Mouse (Mus musculus) stomach, postnatal 0 days (tissue): ENCODE results near the gene Ifnl3. TPM values are rescaled to one million over a fixed set of nuclear protein-coding genes. Genes with fewer than 3 reads are reported as not detected.
"Not testable (repeated sequence)": the region's sequence is repeated elsewhere in the genome, so short reads cannot be mapped to it uniquely, and the experiment has no call there.

Source experiments
- ATAC-seq: fragments of 200-750 bp; cut with Nextera tagmentation; 2 replicates; pipeline ENCODE4 v1.8.0; 2017; ENCODE audit not compliant: low FRiP score, low TSS enrichment
- DNase-seq: peaks from one replicate; pipeline ENCODE4 v3.0.0-alpha.2; 2016; ENCODE audit warnings: low spot score
- H3K27ac ChIP-seq: fragments of 300-500 bp; sonication (generic); replicated peaks from 2 replicates; pipeline ENCODE4 v1.5.1; 2014; ENCODE audit warnings: mild to moderate bottlenecking, control low read depth
- H3K27me3 ChIP-seq: fragments of 300-500 bp; sonication (generic); 2 replicates; pipeline ENCODE4 v1.6.1; 2014; ENCODE audit warnings: low read length; ENCODE audit not compliant: control insufficient read depth, insufficient read depth
- H3K36me3 ChIP-seq: fragments of 300-500 bp; sonication (generic); 2 replicates; pipeline ENCODE4 v1.6.1; 2014; ENCODE audit warnings: low read length, mixed read lengths; ENCODE audit not compliant: control insufficient read depth, insufficient read depth
- H3K4me1 ChIP-seq: fragments of 300-500 bp; sonication (generic); replicated peaks from 2 replicates; pipeline ENCODE4 v1.6.1; 2014; ENCODE audit warnings: antibody characterized with exemption; ENCODE audit not compliant: control insufficient read depth, insufficient read depth
- H3K4me2 ChIP-seq: fragments of 300-500 bp; sonication (generic); replicated peaks from 2 replicates; pipeline ENCODE4 v1.6.1; 2014; ENCODE audit warnings: low read depth, mild to moderate bottlenecking, control low read depth, moderate library complexity
- H3K4me3 ChIP-seq: fragments of 300-500 bp; sonication (generic); 2 replicates; pipeline ENCODE4 v1.5.1; 2014; ENCODE audit warnings: low read depth, low read length, control low read depth
- H3K9ac ChIP-seq: fragments of 300-500 bp; sonication (generic); 2 replicates; pipeline ENCODE4 v1.6.1; 2014; ENCODE audit warnings: mild to moderate bottlenecking, low read length, control low read depth, mixed read lengths
- H3K9me3 ChIP-seq: fragments of 300-500 bp; sonication (generic); 2 replicates; pipeline ENCODE4 v1.6.1; 2016; ENCODE audit warnings: low read length; ENCODE audit not compliant: control insufficient read depth
- CTCF ChIP-seq: IDR thresholded peaks from 2 replicates; pipeline ENCODE4 v1.5.1; 2016; ENCODE audit warnings: antibody characterized with exemption, low read depth, mild to moderate bottlenecking, moderate library complexity
- EP300 ChIP-seq: optimal IDR thresholded peaks from 2 replicates; pipeline ENCODE3; 2016; ENCODE audit warnings: antibody characterized with exemption
- WGBS: fragments of 180-500 bp; shearing (Covaris S2); extraction: QIAGEN DNeasy Blood & Tissue Kit; methylation state at CpG from one replicate; pipeline ENCODE4 v1.1.7; 2014; 5-methylcytosine and 5-hydroxymethylcytosine counted together
- polyA plus RNA-seq: library from polyadenylated mRNA; unstranded; fragments of >200 nt; fragmentation: Nextera tagmentation; extraction: Ambion mirVana; gene quantifications from 2 replicates; pipeline ENCODE4 v1.2.1, GENCODE M21; 2015

Gene Ifnl3
- not detected in 2 replicates for polyA plus RNA-seq

DNA sequence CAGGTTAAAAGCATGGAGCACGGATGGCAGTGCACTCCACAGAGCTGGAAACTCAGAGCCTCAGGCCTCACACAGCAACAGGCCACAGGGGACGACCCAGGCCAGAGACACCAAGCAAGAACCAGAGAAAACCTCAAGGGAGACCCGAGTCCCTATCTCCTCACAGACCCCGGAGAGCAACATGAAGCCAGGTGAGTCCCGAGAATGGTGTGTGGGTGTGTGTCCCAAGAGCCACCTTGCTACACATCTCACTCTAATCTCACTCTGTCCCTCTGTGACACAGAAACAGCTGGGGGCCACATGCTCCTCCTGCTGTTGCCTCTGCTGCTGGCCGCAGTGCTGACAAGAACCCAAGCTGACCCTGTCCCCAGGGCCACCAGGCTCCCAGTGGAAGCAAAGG is at the start of gene Ifnl3:
TSS of gene Ifnl3 (plus strand) at position 301 of the 400 bp plus-strand sequence.
- not testable (repeated sequence) for ATAC-seq, H3K27ac ChIP-seq, H3K9me3 ChIP-seq, H3K4me1 ChIP-seq, H3K36me3 ChIP-seq, H3K27me3 ChIP-seq, H3K4me2 ChIP-seq, H3K4me3 ChIP-seq, DNase-seq, H3K9ac ChIP-seq
- 66% methylated on average over 5 of the region's 6 CpGs for WGBS

DNA sequence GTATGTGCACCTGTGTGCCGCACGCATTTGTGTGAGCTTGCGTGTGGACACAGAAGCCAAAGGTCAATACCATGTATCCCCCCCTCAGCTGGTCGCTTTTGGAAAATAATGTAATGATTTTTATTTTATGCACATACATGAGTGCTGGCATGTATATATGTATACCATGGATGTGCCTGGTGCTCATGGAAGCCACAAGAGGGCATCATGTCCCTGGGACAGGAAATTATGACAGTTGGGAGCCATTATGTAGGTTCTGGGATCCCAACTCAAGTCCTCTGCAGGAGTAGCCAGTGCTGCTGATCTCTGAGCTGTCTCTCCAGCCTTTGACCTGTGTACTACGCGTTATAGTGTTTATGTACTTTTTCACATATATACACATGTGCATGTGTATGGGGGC is 46.4 kb upstream of the Ifnl3 start:
- Histone ChIP-seq H3K4me1 (no peaks in the 10 kb centered on the region), H3K9ac (no peak overlapping the region), H3K9me3 (no peaks in the 10 kb centered on the region), H3K36me3 (no peaks in the 10 kb centered on the region), H3K27me3 (no peaks in the 10 kb centered on the region), H3K27ac (no peak overlapping the region), H3K4me3 (no peak overlapping the region), H3K4me2 (no peak overlapping the region)
- ATAC-seq (no peak), DNase-seq (no peak)
- TF ChIP-seq EP300 (no peak), CTCF (peak; percentile 56)
- 91% methylated on average over 6 of the region's 6 CpGs for WGBS

- H3K4me3 ChIP-seq, result no peak overlapping the region
- no peaks in the 10 kb centered on the region for H3K4me1 ChIP-seq
- no peaks in the 10 kb centered on the region for H3K36me3 ChIP-seq
- H3K27ac ChIP-seq, result no peak overlapping the region
- no peak for DNase-seq
- no peaks in the 10 kb centered on the region for H3K27me3 ChIP-seq
- no peak overlapping the region for H3K9ac ChIP-seq
- no peak overlapping the region for H3K4me2 ChIP-seq
- H3K9me3 ChIP-seq, result no peaks in the 10 kb centered on the region
- 79% methylated on average over 5 of the region's 5 CpGs for WGBS
- ATAC-seq, result peak; percentile 64
- TF ChIP-seq CTCF, result no peak
Measured at GRCm38 (mm10) chr7:28477363-28477762, 45.3 kb upstream of the Ifnl3 start.

GRCm38 (mm10) chr7:28478854-28479253 is 43.8 kb upstream of the Ifnl3 start:
- 2% methylated on average over 7 of the region's 8 CpGs for WGBS
- Histone ChIP-seq H3K9ac (no peak overlapping the region), H3K27me3 (no peaks in the 10 kb centered on the region), H3K27ac (no peak overlapping the region), H3K4me2 (no peak overlapping the region), H3K36me3 (no peaks in the 10 kb centered on the region), H3K4me1 (no peaks in the 10 kb centered on the region), H3K4me3 (no peak overlapping the region), H3K9me3 (no peaks in the 10 kb centered on the region)
- ATAC-seq (peak; percentile 21; the same call in 1 of the 2 replicates), DNase-seq (peak; percentile 54)
- TF ChIP-seq CTCF (no peak), EP300 (no peak)

GRCm38 (mm10) chr7:28482854-28483253 is 39.8 kb upstream of the Ifnl3 start:
- ATAC-seq, result no peak

DNA sequence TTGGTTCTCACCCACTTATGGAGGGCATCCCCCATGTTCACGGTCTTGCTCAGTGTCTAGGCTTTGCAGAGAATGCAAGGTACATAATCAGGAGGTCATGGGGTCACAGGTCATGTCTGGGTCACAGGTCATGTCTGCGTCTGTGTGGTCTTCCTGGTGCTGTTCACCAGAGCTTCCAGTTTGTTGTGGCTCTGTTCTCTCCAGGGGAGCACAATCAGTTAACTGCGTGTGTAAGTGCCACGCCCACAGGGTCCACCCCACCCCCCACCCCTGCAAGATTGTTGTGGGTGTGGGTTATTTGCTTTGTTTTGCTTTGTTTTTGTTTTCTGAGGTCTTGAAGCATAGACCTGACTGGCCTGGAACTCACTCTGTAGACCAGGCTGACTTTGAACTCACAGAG is 38.4 kb upstream of the Ifnl3 start:
- no peaks in the 10 kb centered on the region for H3K27me3 ChIP-seq
- H3K9me3 ChIP-seq, result no peaks in the 10 kb centered on the region
- WGBS, result 22% methylated on average over 4 of the region's 4 CpGs
- DNase-seq, result no peak
- no peak overlapping the region for H3K4me2 ChIP-seq
- H3K9ac ChIP-seq, result no peak overlapping the region
- H3K4me1 ChIP-seq, result peaks cover 3% of the 10 kb centered on the region; the same call in 1 of the 2 replicates
- H3K27ac ChIP-seq, result no peak overlapping the region
- H3K4me3 ChIP-seq, result no peak overlapping the region
- no peaks in the 10 kb centered on the region for H3K36me3 ChIP-seq
- ATAC-seq, result no peak
- no peak for TF ChIP-seq EP300
- no peak for TF ChIP-seq CTCF

More at GRCm38 (mm10) chr7:28482854-28483253, 39.8 kb upstream of the Ifnl3 start:
- Histone ChIP-seq H3K36me3 (no peaks in the 10 kb centered on the region), H3K27ac (no peak overlapping the region), H3K4me2 (no peak overlapping the region), H3K9ac (no peak overlapping the region), H3K27me3 (no peaks in the 10 kb centered on the region), H3K4me3 (no peak overlapping the region), H3K9me3 (no peaks in the 10 kb centered on the region), H3K4me1 (peaks cover 1% of the 10 kb centered on the region; the same call in 1 of the 2 replicates)
- no peak for DNase-seq
- WGBS, result 83% methylated on average over 11 of the region's 11 CpGs
- TF ChIP-seq EP300 (no peak), CTCF (no peak)
